Mouse (Mus musculus) limb, embryonic 14.5 days (tissue): ENCODE results near the gene Cyth1. TPM values are rescaled to one million over a fixed set of nuclear protein-coding genes. Genes with fewer than 3 reads are reported as not detected.
A peak's percentile ranks its signal among the peaks of the same experiment; 100 is the strongest.

Experiments
- ATAC-seq: fragments of 200-750 bp; cut with Nextera tagmentation; 2 replicates; pipeline ENCODE4 v1.8.0; 2017; ENCODE audit warnings: low read depth, moderate number of reproducible peaks, moderate TSS enrichment; ENCODE audit not compliant: low FRiP score
- DNase-seq: peaks from one replicate; pipeline ENCODE4 v3.0.0-alpha.2; 2015; ENCODE audit warnings: low spot score
- H3K27ac ChIP-seq: fragments of 300-500 bp; sonication (generic); replicated peaks from 2 replicates; pipeline ENCODE4 v1.5.1; 2014; ENCODE audit warnings: low read depth, mild to moderate bottlenecking, low read length, moderate library complexity, mixed read lengths
- H3K27me3 ChIP-seq: fragments of 300-500 bp; sonication (generic); 2 replicates; pipeline ENCODE4 v1.6.1; 2014; ENCODE audit warnings: low read length, mixed read lengths; ENCODE audit not compliant: control insufficient read depth, insufficient read depth
- H3K36me3 ChIP-seq: fragments of 300-500 bp; sonication (generic); 2 replicates; pipeline ENCODE4 v1.6.1; 2014; ENCODE audit warnings: mild to moderate bottlenecking, low read length, moderate library complexity, mixed read lengths; ENCODE audit not compliant: control insufficient read depth, insufficient read depth
- H3K4me1 ChIP-seq: fragments of 300-500 bp; sonication (generic); 2 replicates; pipeline ENCODE4 v1.6.1; 2014; ENCODE audit warnings: antibody characterized with exemption, low read length, mixed read lengths; ENCODE audit not compliant: control insufficient read depth, insufficient read depth
- H3K4me2 ChIP-seq: fragments of 300-500 bp; sonication (generic); replicated peaks from 2 replicates; pipeline ENCODE4 v1.6.1; 2014; ENCODE audit warnings: low read depth, mild to moderate bottlenecking, low read length, moderate library complexity; ENCODE audit not compliant: severe bottlenecking
- H3K4me3 ChIP-seq: fragments of 300-500 bp; sonication (generic); replicated peaks from 2 replicates; pipeline ENCODE4 v1.5.1; 2014; ENCODE audit warnings: low read length
- H3K9ac ChIP-seq: fragments of 300-500 bp; sonication (generic); 2 replicates; pipeline ENCODE4 v1.6.1; 2014; ENCODE audit warnings: mild to moderate bottlenecking, low read depth, low read length, moderate library complexity; ENCODE audit not compliant: severe bottlenecking
- H3K9me3 ChIP-seq: fragments of 300-500 bp; sonication (generic); 2 replicates; pipeline ENCODE4 v1.6.1; 2016; ENCODE audit warnings: low read length; ENCODE audit not compliant: control insufficient read depth
- POLR2A ChIP-seq: fragments of 200-500 bp; IDR thresholded peaks from 2 replicates; pipeline ENCODE4 v1.8.0; 2012; ENCODE audit warnings: inconsistent platforms, mild to moderate bottlenecking, moderate library complexity, borderline replicate concordance; ENCODE audit not compliant: insufficient read depth, insufficient read length; ENCODE audit errors: extremely low read depth
- WGBS: fragments of 180-500 bp; shearing (Covaris S2); extraction: QIAGEN DNeasy Blood & Tissue Kit; methylation state at CpG from one replicate; pipeline ENCODE4 v1.1.7; 2014; 5-methylcytosine and 5-hydroxymethylcytosine counted together
- polyA plus RNA-seq, 2 experiments: library from polyadenylated mRNA; depleted of rRNA in 1 of 2; stranded (reverse) in 1 of 2; unstranded in 1 of 2; fragments of >200 nt; fragmentation: Nextera tagmentation in 1 of 2; extraction: Ambion mirVana in 1 of 2; gene quantifications; 2 replicates each; pipeline versions ENCODE4 v1.2.1 to v1.2.3; 2012 to 2014

The Cyth1 gene
- polyA plus RNA-seq, 2 experiments: 13.5 to 22.3 TPM

- Histone ChIP-seq H3K36me3 (no peaks in the 10 kb centered on the region), H3K4me1 (peaks cover 7% of the 10 kb centered on the region; the same call in 1 of the 2 replicates), H3K9me3 (no peaks in the 10 kb centered on the region), H3K27me3 (no peaks in the 10 kb centered on the region), H3K4me3 (no peak overlapping the region), H3K4me2 (no peak overlapping the region), H3K27ac (no peak overlapping the region), H3K9ac (no peak overlapping the region)
- ATAC-seq (no peak), DNase-seq (no peak)
- no peak for TF ChIP-seq POLR2A
- 88% methylated on average over 7 of the region's 7 CpGs for WGBS
These were observed 21.5 kb downstream of the Cyth1 start for GRCm38 (mm10) chr11:118226850-118227249.

- H3K27me3 ChIP-seq: no peaks in the 10 kb centered on the region
- H3K36me3 ChIP-seq: no peaks in the 10 kb centered on the region
- H3K27ac ChIP-seq: no peak overlapping the region; the same call in 1 of the 2 replicates
- ATAC-seq: no peak
- H3K4me1 ChIP-seq: peaks cover 7% of the 10 kb centered on the region; the same call in 1 of the 2 replicates
- H3K4me2 ChIP-seq: no peak overlapping the region
- H3K9ac ChIP-seq: no peak overlapping the region
- no peaks in the 10 kb centered on the region for H3K9me3 ChIP-seq
- no peak for DNase-seq
- no peak overlapping the region for H3K4me3 ChIP-seq
- WGBS: 58% methylated on average over 1 of the region's 1 CpGs
- TF ChIP-seq POLR2A: no peak
These were observed 22.5 kb downstream of the Cyth1 start for GRCm38 (mm10) chr11:118225862-118226261.

- WGBS: 58% methylated on average over 12 of the region's 12 CpGs
- no peak for TF ChIP-seq POLR2A
- DNase-seq (no peak), ATAC-seq (no peak)
- Histone ChIP-seq H3K27me3 (no peaks in the 10 kb centered on the region), H3K36me3 (no peaks in the 10 kb centered on the region), H3K4me2 (no peak overlapping the region), H3K27ac (0 out of 2 replicates have a peak overlapping the region, but pooled peaks have one; percentile 26), H3K4me3 (no peak overlapping the region), H3K4me1 (peaks cover 6% of the 10 kb centered on the region; the same call in 1 of the 2 replicates), H3K9ac (no peak overlapping the region), H3K9me3 (no peaks in the 10 kb centered on the region)
These were observed 23.1 kb downstream of the Cyth1 start for GRCm38 (mm10) chr11:118225056-118225836.

GRCm38 (mm10) chr11:118223416-118224067, 24.9 kb downstream of the Cyth1 start:
- Histone ChIP-seq H3K4me1 (peaks cover 2% of the 10 kb centered on the region; the same call in 1 of the 2 replicates), H3K27ac (no peak overlapping the region), H3K27me3 (no peaks in the 10 kb centered on the region), H3K9ac (no peak overlapping the region), H3K4me3 (no peak overlapping the region), H3K4me2 (no peak overlapping the region), H3K36me3 (no peaks in the 10 kb centered on the region), H3K9me3 (no peaks in the 10 kb centered on the region)
- TF ChIP-seq POLR2A: no peak
- WGBS: 80% methylated on average over 10 of the region's 10 CpGs
- ATAC-seq (no peak), DNase-seq (no peak)

- Histone ChIP-seq H3K9me3 (no peaks in the 10 kb centered on the region), H3K9ac (no peak overlapping the region), H3K4me2 (no peak overlapping the region), H3K4me1 (peaks cover 2% of the 10 kb centered on the region; the same call in 1 of the 2 replicates), H3K27ac (no peak overlapping the region), H3K27me3 (no peaks in the 10 kb centered on the region), H3K4me3 (no peak overlapping the region), H3K36me3 (no peaks in the 10 kb centered on the region)
- TF ChIP-seq POLR2A: no peak
- WGBS: 92% methylated on average over 5 of the region's 5 CpGs
- DNase-seq (no peak), ATAC-seq (no peak)
These were observed 25.5 kb downstream of the Cyth1 start for GRCm38 (mm10) chr11:118222917-118223316.
